Mouse (Mus musculus): ENCODE measurements around the gene Npb. TPM values are rescaled to one million over a fixed set of nuclear protein-coding genes. Genes with fewer than 3 reads are reported as not detected.

The Npb gene
- total and polyA plus RNA-seq, 2 experiments from 2014 or later = 0.78 to 1.8 TPM

- H3K36me3 ChIP-seq (ENCODE audit: insufficient read depth, low read length) = peaks cover 25% of the 10 kb centered on the region
These were observed 24.3 kb upstream of the Npb start for GRCm38 (mm10) chr11:120583937-120584336.

GRCm38 (mm10) chr11:120588531-120588930, 19.7 kb upstream of the Npb start:
- Histone ChIP-seq H3K4me3 (ENCODE audit: low read length) (no peak overlapping the region), H3K27me3 (ENCODE audit: insufficient read depth, low read length) (no peaks in the 10 kb centered on the region), H3K9ac (replicated peaks; ENCODE audit: low read length) (no peak overlapping the region), H3K36me3 (ENCODE audit: insufficient read depth, low read length) (peaks cover 36% of the 10 kb centered on the region), H3K4me2 (ENCODE audit: low read depth, low read length) (no peak overlapping the region), H3K27ac (no peak overlapping the region), H3K9me3 (ENCODE audit: low read length) (no peaks in the 10 kb centered on the region), H3K4me1 (ENCODE audit: insufficient read depth, low read length) (no peaks in the 10 kb centered on the region)
- ATAC-seq (no peak), DNase-seq (ENCODE audit: low spot score) (no peak)
- 94% methylated on average over 6 of the region's 6 CpGs for WGBS
- TF ChIP-seq CTCF (IDR thresholded peaks at IDR 0.05; ENCODE audit: low read depth) = no peak

More at GRCm38 (mm10) chr11:120583937-120584336, 24.3 kb upstream of the Npb start:
- peak; percentile 12; the same call in 1 of the 2 replicates for TF ChIP-seq CTCF (IDR thresholded peaks at IDR 0.05; ENCODE audit: low read depth)
- Histone ChIP-seq H3K9me3 (ENCODE audit: low read length) (no peaks in the 10 kb centered on the region), H3K9ac (replicated peaks; ENCODE audit: low read length) (no peak overlapping the region), H3K27ac (no peak overlapping the region), H3K4me2 (ENCODE audit: low read depth, low read length) (no peak overlapping the region), H3K27me3 (ENCODE audit: insufficient read depth, low read length) (no peaks in the 10 kb centered on the region), H3K4me1 (ENCODE audit: insufficient read depth, low read length) (peaks cover 15% of the 10 kb centered on the region), H3K4me3 (ENCODE audit: low read length) (no peak overlapping the region)
- DNase-seq (ENCODE audit: low spot score) (no peak), ATAC-seq (no peak)
- WGBS = 91% methylated on average over 1 of the region's 1 CpGs

- peaks cover 12% of the 10 kb centered on the region for H3K4me1 ChIP-seq (ENCODE audit: insufficient read depth, low read length)
- peak overlapping the region; percentile 94 for H3K9ac ChIP-seq (replicated peaks; ENCODE audit: low read length)
- no peak for DNase-seq (ENCODE audit: low spot score)
- peak overlapping the region; percentile 94 for H3K27ac ChIP-seq
- H3K4me3 ChIP-seq (ENCODE audit: low read length) = peak overlapping the region; percentile 97
- WGBS = 7% methylated on average over 74 of the region's 99 CpGs
- peak overlapping the region; percentile 90 for H3K4me2 ChIP-seq (ENCODE audit: low read depth, low read length)
- H3K27me3 ChIP-seq (ENCODE audit: insufficient read depth, low read length) = no peaks in the 10 kb centered on the region
- TF ChIP-seq CTCF (IDR thresholded peaks at IDR 0.05; ENCODE audit: low read depth) = no peak
- H3K9me3 ChIP-seq (ENCODE audit: low read length) = no peaks in the 10 kb centered on the region
- no peak for ATAC-seq
- H3K36me3 ChIP-seq (ENCODE audit: insufficient read depth, low read length) = peaks cover 43% of the 10 kb centered on the region
These were observed 10.7 kb upstream of the Npb start for GRCm38 (mm10) chr11:120597240-120598235.

- peaks cover 12% of the 10 kb centered on the region for H3K4me1 ChIP-seq (ENCODE audit: insufficient read depth, low read length)
- no peak for TF ChIP-seq CTCF (IDR thresholded peaks at IDR 0.05; ENCODE audit: low read depth)
- no peaks in the 10 kb centered on the region for H3K27me3 ChIP-seq (ENCODE audit: insufficient read depth, low read length)
- H3K27ac ChIP-seq = peak within 1 kb of the TSS; percentile 94
- peak; percentile 98 for DNase-seq (ENCODE audit: low spot score)
- H3K36me3 ChIP-seq (ENCODE audit: insufficient read depth, low read length) = peaks cover 42% of the 10 kb centered on the region
- H3K4me2 ChIP-seq (ENCODE audit: low read depth, low read length) = peak within 1 kb of the TSS; percentile 90
- no peaks in the 10 kb centered on the region for H3K9me3 ChIP-seq (ENCODE audit: low read length)
- peak; percentile 99 for ATAC-seq
- peak within 1 kb of the TSS; percentile 97 for H3K4me3 ChIP-seq (ENCODE audit: low read length)
- H3K9ac ChIP-seq (replicated peaks; ENCODE audit: low read length) = peak within 1 kb of the TSS; percentile 94
- under 1% methylated on average over 82 of the region's 88 CpGs for WGBS
These were observed 9.8 kb upstream of the Npb start, which contains the start of the genes Alyref and Anapc11 for GRCm38 (mm10) chr11:120598283-120598989. TSS of gene Alyref (minus strand) at chr11:120598365. TSS of gene Anapc11 (plus strand) at chr11:120598421.

- Histone ChIP-seq H3K27me3 (ENCODE audit: insufficient read depth, low read length) (no peaks in the 10 kb centered on the region), H3K36me3 (ENCODE audit: insufficient read depth, low read length) (peaks cover 41% of the 10 kb centered on the region), H3K9ac (replicated peaks; ENCODE audit: low read length) (peak overlapping the region; percentile 94), H3K4me2 (ENCODE audit: low read depth, low read length) (peak overlapping the region; percentile 90), H3K4me1 (ENCODE audit: insufficient read depth, low read length) (peaks cover 12% of the 10 kb centered on the region), H3K4me3 (ENCODE audit: low read length) (peak overlapping the region; percentile 97), H3K9me3 (ENCODE audit: low read length) (no peaks in the 10 kb centered on the region), H3K27ac (peak overlapping the region; percentile 94)
- 46% methylated on average over 17 of the region's 17 CpGs for WGBS
- DNase-seq (ENCODE audit: low spot score) (no peak), ATAC-seq (no peak)
- no peak for TF ChIP-seq CTCF (IDR thresholded peaks at IDR 0.05; ENCODE audit: low read depth)
These were observed 9.2 kb upstream of the Npb start for GRCm38 (mm10) chr11:120598990-120599549.

GRCm38 (mm10) chr11:120600716-120601115, 7.6 kb upstream of the Npb start:
- no peak for TF ChIP-seq CTCF (IDR thresholded peaks at IDR 0.05; ENCODE audit: low read depth)
- Histone ChIP-seq H3K9me3 (ENCODE audit: low read length) (no peaks in the 10 kb centered on the region), H3K4me2 (ENCODE audit: low read depth, low read length) (no peak overlapping the region), H3K4me1 (ENCODE audit: insufficient read depth, low read length) (peaks cover 12% of the 10 kb centered on the region), H3K27me3 (ENCODE audit: insufficient read depth, low read length) (no peaks in the 10 kb centered on the region), H3K4me3 (ENCODE audit: low read length) (no peak overlapping the region), H3K36me3 (ENCODE audit: insufficient read depth, low read length) (peaks cover 38% of the 10 kb centered on the region), H3K9ac (replicated peaks; ENCODE audit: low read length) (no peak overlapping the region), H3K27ac (no peak overlapping the region)
- DNase-seq (ENCODE audit: low spot score) = no peak
- WGBS = 97% methylated on average over 3 of the region's 3 CpGs
- ATAC-seq = no peak

Data from hindbrain, postnatal 0 days (tissue).